Mouse (Mus musculus) liver, adult 2 months (tissue): ENCODE measurements around the gene Myom1. TPM values are rescaled to one million over a fixed set of nuclear protein-coding genes. Genes with fewer than 3 reads are reported as not detected.
"Not testable (repeated sequence)": the region's sequence is repeated elsewhere in the genome, so short reads cannot be mapped to it uniquely, and the experiment has no call there.

Source experiments
- DNase-seq: peaks from one replicate; pipeline ENCODE4 v3.0.0-alpha.2; 2011; ENCODE audit warnings: low read depth, low spot score; ENCODE audit errors: extremely low read depth
- H3K27ac ChIP-seq: fragments of 200-500 bp; replicated peaks from 2 replicates; pipeline ENCODE4 v1.5.1; 2012; ENCODE audit warnings: low read depth, mild to moderate bottlenecking, control low read depth, inconsistent platforms, low read length; ENCODE audit not compliant: insufficient read depth
- H3K27me3 ChIP-seq: fragments of 200-500 bp; 2 replicates; pipeline ENCODE4 v1.6.1; 2012; ENCODE audit warnings: mild to moderate bottlenecking, moderate library complexity, low read length, inconsistent platforms; ENCODE audit not compliant: control insufficient read depth, insufficient read depth
- H3K36me3 ChIP-seq: fragments of 200-500 bp; 2 replicates; pipeline ENCODE4 v1.6.1; 2012; ENCODE audit warnings: low read length, inconsistent platforms; ENCODE audit not compliant: control insufficient read depth, insufficient read depth
- H3K4me1 ChIP-seq: fragments of 200-500 bp; 2 replicates; pipeline ENCODE4 v1.6.1; 2011; ENCODE audit warnings: low read length; ENCODE audit not compliant: control insufficient read depth, insufficient read depth
- H3K4me3 ChIP-seq: fragments of 200-500 bp; 2 replicates; pipeline ENCODE4 v1.5.1; 2011; ENCODE audit warnings: low read depth, mild to moderate bottlenecking, control low read depth, low read length, moderate library complexity; ENCODE audit not compliant: insufficient read depth
- H3K79me2 ChIP-seq: fragments of 200-500 bp; 2 replicates; pipeline ENCODE4 v1.6.1; 2012; ENCODE audit warnings: inconsistent platforms, mild to moderate bottlenecking, low read length, moderate library complexity; ENCODE audit not compliant: control insufficient read depth, insufficient read depth
- H3K9ac ChIP-seq: fragments of 200-500 bp; 2 replicates; pipeline ENCODE4 v1.6.1; 2012; ENCODE audit warnings: low read depth, mild to moderate bottlenecking, control low read depth, inconsistent platforms, low read length
- CTCF ChIP-seq: fragments of 200-500 bp; IDR thresholded peaks from 2 replicates; pipeline ENCODE4 v1.5.1; 2011; ENCODE audit warnings: low read depth, low read length, control low read depth
- POLR2A ChIP-seq: fragments of 200-500 bp; IDR thresholded peaks from 2 replicates; pipeline ENCODE4 v1.6.1; 2011; ENCODE audit warnings: low read length, control low read depth; ENCODE audit not compliant: insufficient read depth; ENCODE audit errors: extremely low read depth
- WGBS: fragments of 180-500 bp; shearing (Covaris S2); methylation state at CpG from one replicate; pipeline ENCODE4 v1.1.7; 2018; 5-methylcytosine and 5-hydroxymethylcytosine counted together
- polyA plus RNA-seq: library from polyadenylated mRNA; depleted of rRNA; stranded (reverse); fragments of >200 nt; gene quantifications from 2 replicates; pipeline ENCODE4 v1.2.3, GENCODE M21; 2012; rRNA removed
- total RNA-seq: library from RNA; depleted of rRNA; stranded (reverse); fragments of >200 nt; gene quantifications from 2 replicates; pipeline ENCODE4 v1.2.3, GENCODE M21; 2014; rRNA removed

The Myom1 gene
- total RNA-seq = 1.5 and 3.2 TPM in 2 replicates
- polyA plus RNA-seq = 0.06 and 0.34 TPM in 2 replicates

- peak within 1 kb of the TSS; percentile 99 for H3K27ac ChIP-seq
- peak within 1 kb of the TSS; percentile 73 for H3K4me3 ChIP-seq
- TF ChIP-seq POLR2A (peak; percentile 93), CTCF (0 out of 2 replicates have a peak, but pooled peaks have one; percentile 8)
- DNase-seq = peak; percentile 79
- 1% methylated on average over 65 of the region's 65 CpGs for WGBS
- peak within 1 kb of the TSS; percentile 92 for H3K9ac ChIP-seq
- H3K36me3 ChIP-seq = no peaks in the 10 kb centered on the region
- no peaks in the 10 kb centered on the region for H3K27me3 ChIP-seq
- peaks cover 11% of the 10 kb centered on the region for H3K4me1 ChIP-seq
- H3K79me2 ChIP-seq = peaks cover 10% of the 10 kb centered on the region; the same call in 1 of the 2 replicates
Measured at GRCm38 (mm10) chr17:71002081-71002743, at the start of gene Myom1. Gene Myom1, plus strand, starts transcription at chr17:71002633.

- H3K27me3 ChIP-seq, H3K79me2 ChIP-seq, H3K4me3 ChIP-seq, H3K9ac ChIP-seq, H3K27ac ChIP-seq, H3K4me1 ChIP-seq, H3K36me3 ChIP-seq: not testable (repeated sequence)
- peak; percentile 42 for DNase-seq
- WGBS = 69% methylated on average over 13 of the region's 13 CpGs
Measured at GRCm38 (mm10) chr17:70963546-70963945, 38.9 kb upstream of the Myom1 start.

GRCm38 (mm10) chr17:70965281-70965680 lies 37.2 kb upstream of the Myom1 start:
- 79% methylated on average over 2 of the region's 2 CpGs for WGBS

GRCm38 (mm10) chr17:70966126-70966525 lies 36.3 kb upstream of the Myom1 start:
- Histone ChIP-seq H3K36me3 (no peaks in the 10 kb centered on the region), H3K79me2 (no peaks in the 10 kb centered on the region), H3K27me3 (no peaks in the 10 kb centered on the region), H3K27ac (no peak overlapping the region), H3K4me3 (no peak overlapping the region), H3K9ac (no peak overlapping the region), H3K4me1 (no peaks in the 10 kb centered on the region)
- no peak for TF ChIP-seq CTCF
- no peak for TF ChIP-seq POLR2A
- DNase-seq = no peak
- 85% methylated on average over 7 of the region's 7 CpGs for WGBS

More at GRCm38 (mm10) chr17:70965281-70965680, 37.2 kb upstream of the Myom1 start:
- no peaks in the 10 kb centered on the region for H3K4me1 ChIP-seq
- no peaks in the 10 kb centered on the region for H3K79me2 ChIP-seq
- H3K36me3 ChIP-seq = no peaks in the 10 kb centered on the region
- no peak for DNase-seq
- TF ChIP-seq POLR2A (no peak), CTCF (no peak)
- no peak overlapping the region for H3K9ac ChIP-seq
- no peaks in the 10 kb centered on the region for H3K27me3 ChIP-seq
- no peak overlapping the region for H3K27ac ChIP-seq
- H3K4me3 ChIP-seq = no peak overlapping the region

GRCm38 (mm10) chr17:70967191-70967590 lies 35.2 kb upstream of the Myom1 start:
- 57% methylated on average over 9 of the region's 9 CpGs for WGBS
- H3K27ac ChIP-seq = no peak overlapping the region

GRCm38 (mm10) chr17:70967646-70968045 lies 34.8 kb upstream of the Myom1 start:
- H3K27ac ChIP-seq = no peak overlapping the region
- DNase-seq = peak; percentile 36

More at GRCm38 (mm10) chr17:70967191-70967590, 35.2 kb upstream of the Myom1 start:
- no peak for DNase-seq
- Histone ChIP-seq H3K4me3 (no peak overlapping the region), H3K27me3 (no peaks in the 10 kb centered on the region), H3K4me1 (no peaks in the 10 kb centered on the region), H3K9ac (no peak overlapping the region), H3K36me3 (no peaks in the 10 kb centered on the region), H3K79me2 (no peaks in the 10 kb centered on the region)
- TF ChIP-seq CTCF = no peak
- TF ChIP-seq POLR2A = no peak

More at GRCm38 (mm10) chr17:70967646-70968045, 34.8 kb upstream of the Myom1 start:
- Histone ChIP-seq H3K4me3 (no peak overlapping the region), H3K27me3 (no peaks in the 10 kb centered on the region), H3K36me3 (no peaks in the 10 kb centered on the region), H3K9ac (no peak overlapping the region), H3K4me1 (no peaks in the 10 kb centered on the region), H3K79me2 (no peaks in the 10 kb centered on the region)
- WGBS = 71% methylated on average over 12 of the region's 12 CpGs
- no peak for TF ChIP-seq POLR2A
- no peak for TF ChIP-seq CTCF
